Mouse (Mus musculus) lung, adult 2 months (tissue): ENCODE data around the gene Gpsm2. TPM values are rescaled to one million over a fixed set of nuclear protein-coding genes. Genes with fewer than 3 reads are reported as not detected.
"Not testable (repeated sequence)": the region's sequence is repeated elsewhere in the genome, so short reads cannot be mapped to it uniquely, and the experiment has no call there.

Experiments
- DNase-seq: peaks from one replicate; pipeline ENCODE4 v3.0.0; 2022
- H3K4me1 ChIP-seq: fragments of 200-500 bp; 2 replicates; pipeline ENCODE4 v1.6.1; 2011; ENCODE audit warnings: low read length; ENCODE audit not compliant: control insufficient read depth, insufficient read depth
- H3K4me3 ChIP-seq: fragments of 200-500 bp; replicated peaks from 2 replicates; pipeline ENCODE3; 2011; ENCODE audit warnings: low read depth, mild to moderate bottlenecking, control low read depth, low read length; ENCODE audit errors: extremely low read depth
- CTCF ChIP-seq: fragments of 200-500 bp; IDR thresholded peaks from 2 replicates; pipeline ENCODE4 v1.5.1; 2011; ENCODE audit warnings: mild to moderate bottlenecking, low read length, control low read depth; ENCODE audit not compliant: insufficient read depth
- POLR2A ChIP-seq: fragments of 200-500 bp; IDR thresholded peaks from 2 replicates; pipeline ENCODE4 v1.6.1; 2011; ENCODE audit warnings: low read depth, mild to moderate bottlenecking, control low read depth, low read length, borderline replicate concordance; ENCODE audit errors: extremely low read depth
- WGBS: fragments of 180-500 bp; shearing (Covaris S2); methylation state at CpG from one replicate; pipeline ENCODE4 v1.1.7; 2018; 5-methylcytosine and 5-hydroxymethylcytosine counted together
- polyA plus RNA-seq: library from polyadenylated mRNA; depleted of rRNA; stranded (reverse); fragments of >200 nt; gene quantifications from 2 replicates; pipeline ENCODE4 v1.2.3, GENCODE M21; 2012; rRNA removed

Gpsm2 gene
- polyA plus RNA-seq, 1 experiment = 5.1 TPM

- Histone ChIP-seq H3K4me1 (no peaks in the 10 kb centered on the region; the same call in 1 of the 2 replicates), H3K4me3 (peak overlapping the region; percentile 15)
- WGBS = 12% methylated on average over 9 of the region's 9 CpGs
- no peak for DNase-seq
- TF ChIP-seq CTCF (peak; percentile 45), POLR2A (no peak)
These were observed 69.1 kb downstream of the Gpsm2 start for GRCm38 (mm10) chr3:108652866-108653642.

DNA sequence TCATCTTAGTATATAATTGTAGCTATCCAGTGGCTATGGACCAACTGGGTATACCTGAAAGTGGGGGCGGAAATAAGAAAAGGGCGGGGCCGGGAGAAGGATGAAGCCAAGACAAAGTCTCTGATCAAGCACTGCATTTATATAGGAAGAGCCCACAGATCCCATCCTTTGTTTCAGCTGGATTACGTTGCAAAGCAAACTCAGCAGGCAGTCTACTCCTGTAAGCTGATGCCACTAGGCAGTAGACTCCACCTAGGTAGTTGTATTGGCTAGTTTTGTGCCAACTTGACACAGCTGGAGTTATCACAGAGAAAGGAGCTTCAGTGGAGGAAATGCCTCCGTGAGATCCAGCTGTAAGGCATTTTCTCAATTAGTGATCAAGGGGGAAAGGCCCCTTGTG lies 74.4 kb downstream of the Gpsm2 start:
- WGBS = 60% methylated on average over 5 of the region's 5 CpGs
- DNase-seq = not testable (repeated sequence)

DNA sequence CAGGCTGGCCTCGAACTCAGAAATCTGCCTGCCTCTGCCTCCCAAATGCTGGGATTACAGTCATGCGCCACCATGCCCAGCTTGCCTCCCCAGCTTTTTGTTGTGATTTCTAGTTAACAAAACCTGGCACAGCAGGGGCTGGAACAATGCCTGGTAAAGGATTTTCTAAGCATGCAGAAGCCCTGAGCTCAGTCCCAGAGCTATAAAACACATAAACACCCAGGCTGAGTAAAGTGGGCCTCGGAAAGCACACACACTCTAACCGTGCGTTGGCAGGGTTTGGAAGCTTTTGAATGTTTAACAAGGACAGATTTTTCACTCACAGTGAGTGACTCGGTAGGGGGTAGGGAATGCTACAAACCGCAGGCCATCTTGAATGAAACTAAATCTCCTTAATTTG lies 76.1 kb downstream of the Gpsm2 start:
- TF ChIP-seq CTCF (no peak), POLR2A (no peak)
- no peak for DNase-seq
- WGBS = 68% methylated on average over 7 of the region's 7 CpGs
- no peaks in the 10 kb centered on the region for H3K4me1 ChIP-seq
- no peak overlapping the region for H3K4me3 ChIP-seq

More for the DNA sequence above, 74.4 kb downstream of the Gpsm2 start:
- not testable (repeated sequence) for H3K4me3 ChIP-seq, H3K4me1 ChIP-seq

DNA sequence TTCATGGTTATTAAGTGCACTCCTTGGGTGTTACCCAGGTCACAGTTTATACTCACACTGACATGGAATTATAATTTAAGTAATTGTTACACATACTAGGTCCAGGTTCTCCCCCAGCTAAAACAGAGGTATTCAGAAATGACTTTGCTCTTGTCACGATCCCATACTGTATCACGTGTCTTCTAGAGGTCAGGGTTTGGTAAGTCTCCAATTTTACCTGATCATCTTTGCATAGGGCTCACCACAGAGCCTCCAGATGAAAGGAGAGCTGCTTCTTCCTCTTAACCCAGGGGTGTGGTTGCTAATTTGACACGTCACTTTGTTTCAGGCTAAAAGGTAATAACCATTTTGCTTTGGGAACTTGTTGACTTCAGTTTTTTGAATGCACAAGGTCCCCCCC lies 77.3 kb downstream of the Gpsm2 start:
- 86% methylated on average over 3 of the region's 3 CpGs for WGBS
- TF ChIP-seq POLR2A (no peak), CTCF (no peak)
- Histone ChIP-seq H3K4me3 (no peak overlapping the region), H3K4me1 (no peaks in the 10 kb centered on the region)
- DNase-seq = no peak

DNA sequence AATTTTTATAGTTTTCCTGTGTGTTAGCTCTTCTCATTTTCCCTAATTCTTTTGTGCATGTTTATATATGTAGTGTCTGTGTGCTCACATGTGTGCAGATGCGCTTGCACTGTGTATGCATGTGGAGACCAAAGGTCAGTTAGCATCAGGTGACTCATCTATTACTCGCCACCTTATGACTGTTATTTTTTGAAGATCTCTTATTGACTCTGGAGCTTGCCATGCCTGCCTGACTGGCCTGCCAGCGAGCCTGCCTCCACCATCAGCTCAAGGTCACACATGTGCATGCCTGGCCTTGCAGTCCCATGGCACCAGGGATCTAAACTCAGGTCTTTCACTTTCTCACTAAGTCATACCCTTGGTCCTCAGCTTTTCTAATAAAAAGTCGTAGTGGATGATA lies 81.1 kb downstream of the Gpsm2 start:
- 81% methylated on average over 4 of the region's 4 CpGs for WGBS
- no peak for DNase-seq

GRCm38 (mm10) chr3:108639412-108639811 lies 82.7 kb downstream of the Gpsm2 start:
- no peak for DNase-seq
- TF ChIP-seq POLR2A (no peak), CTCF (no peak)
- 68% methylated on average over 4 of the region's 4 CpGs for WGBS
- Histone ChIP-seq H3K4me1 (no peaks in the 10 kb centered on the region), H3K4me3 (no peak overlapping the region)

More for the DNA sequence above, 81.1 kb downstream of the Gpsm2 start:
- TF ChIP-seq POLR2A = no peak
- no peak for TF ChIP-seq CTCF
- no peak overlapping the region for H3K4me3 ChIP-seq
- H3K4me1 ChIP-seq = no peaks in the 10 kb centered on the region

DNA sequence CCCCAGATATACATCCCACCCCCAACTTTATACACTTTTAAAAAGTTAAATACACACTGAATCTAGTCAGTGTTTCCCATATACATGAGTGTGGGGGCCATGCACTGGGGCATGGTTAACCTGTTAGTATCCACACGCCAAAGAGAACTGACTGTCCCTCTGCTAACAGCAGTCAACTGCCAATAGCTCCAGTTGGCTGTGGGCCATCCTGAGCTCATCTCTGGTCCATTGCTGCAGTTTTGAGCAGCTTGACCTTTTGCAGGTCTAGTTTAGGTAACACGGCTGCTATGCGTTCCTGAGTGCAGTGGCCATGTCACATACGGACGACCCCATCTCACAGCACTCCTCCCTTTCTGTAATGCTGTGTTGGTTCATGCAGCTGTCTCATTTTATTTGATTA lies 87.3 kb downstream of the Gpsm2 start:
- H3K4me1 ChIP-seq = no peaks in the 10 kb centered on the region
- no peak for DNase-seq
- WGBS = 82% methylated on average over 5 of the region's 5 CpGs
- no peak for TF ChIP-seq CTCF
- no peak for TF ChIP-seq POLR2A
- no peak overlapping the region for H3K4me3 ChIP-seq

Other genes starting within 250 kb of the Gpsm2 start
- gene 1700013F07Rik, start 188.2 kb downstream of the Gpsm2 start, polyA plus RNA-seq = 7.1 and 7.7 TPM in 2 replicates
- gene 5330417C22Rik, start 185.8 kb downstream of the Gpsm2 start, polyA plus RNA-seq = 45.7 and 56.3 TPM in 2 replicates
- 7.0 and 9.8 TPM in 2 replicates for gene Tmem167b, start 159.8 kb downstream of the Gpsm2 start, polyA plus RNA-seq
- gene Taf13, start 150.6 kb downstream of the Gpsm2 start, polyA plus RNA-seq = 2.0 and 4.0 TPM in 2 replicates
- gene Wdr47, start 131.0 kb downstream of the Gpsm2 start, polyA plus RNA-seq = 5.7 and 8.3 TPM in 2 replicates
- gene Clcc1, start 68.4 kb downstream of the Gpsm2 start, polyA plus RNA-seq = 35.2 and 50.0 TPM in 2 replicates
- 0.09 TPM in 1 of 2 replicates, not detected in the other for gene Aknad1, start 17.3 kb upstream of the Gpsm2 start, polyA plus RNA-seq
- 7.4 and 14.6 TPM in 2 replicates for gene Stxbp3, start 118.2 kb upstream of the Gpsm2 start, polyA plus RNA-seq
- gene Fndc7, start 167.7 kb upstream of the Gpsm2 start, polyA plus RNA-seq = 1.3 and 1.7 TPM in 2 replicates
- gene Prpf38b, start 189.4 kb upstream of the Gpsm2 start, polyA plus RNA-seq = 48.9 and 64.0 TPM in 2 replicates
- 0.19 TPM in 1 of 2 replicates, not detected in the other for gene Henmt1, start 217.6 kb upstream of the Gpsm2 start, polyA plus RNA-seq
- gene Gm9857, start 218.1 kb upstream of the Gpsm2 start, polyA plus RNA-seq = not detected in 2 replicates